Mouse (Mus musculus): ENCODE measurements around the gene Ntn3. TPM values are rescaled to one million over a fixed set of nuclear protein-coding genes. Genes with fewer than 3 reads are reported as not detected.

The Ntn3 gene
- polyA plus RNA-seq, 1 experiment: 0.82 TPM

DNA sequence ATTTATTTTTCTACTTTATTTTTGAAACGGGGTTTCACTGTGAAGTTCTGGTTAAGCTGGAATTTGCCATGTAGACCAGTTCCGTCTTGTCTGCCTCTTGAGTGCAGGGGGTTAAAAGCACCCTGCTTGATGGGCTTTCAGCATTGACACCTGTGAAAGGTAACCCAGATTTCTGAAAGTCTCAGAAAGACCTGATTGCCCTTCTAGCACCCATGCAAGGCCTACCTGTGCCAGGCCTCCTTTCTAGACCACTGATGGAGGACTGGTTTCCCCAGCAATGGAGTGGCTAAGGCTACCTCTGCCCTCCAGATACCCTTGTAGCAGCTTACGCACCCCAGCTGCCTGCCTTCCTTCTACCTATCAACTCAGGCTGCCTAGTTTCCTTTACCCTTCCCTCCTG, 39.2 kb downstream of the Ntn3 start:
- whole genome bisulfite sequencing: 49% methylated on average over 3 of the region's 3 CpGs

GRCm38 (mm10) chr17:24169317-24170065, 39.8 kb downstream of the Ntn3 start, which contains the start of gene Atp6v0c:
Gene Atp6v0c, minus strand, starts transcription at chr17:24169702.
- WGBS: under 1% methylated on average over 58 of the region's 58 CpGs
- H3K27ac ChIP-seq (ENCODE audit: insufficient read depth, low read length): peak within 1 kb of the TSS; percentile 98
- H3K27me3 ChIP-seq (ENCODE audit: control insufficient read depth, insufficient read depth, low read length): no peaks in the 10 kb centered on the region
- no peak for TF ChIP-seq CTCF (IDR thresholded peaks at IDR 0.05; ENCODE audit: extremely low read depth, insufficient read depth, insufficient read length, insufficient replicate concordance)
- peak; percentile 82 for TF ChIP-seq POLR2A (IDR thresholded peaks at IDR 0.05; ENCODE audit: low read depth, low read length)
- H3K4me1 ChIP-seq (ENCODE audit: control insufficient read depth, insufficient read depth, insufficient read length): peaks cover 6% of the 10 kb centered on the region; the same call in 1 of the 2 replicates
- peak within 1 kb of the TSS; percentile 80 for H3K4me3 ChIP-seq (ENCODE audit: extremely low read depth, insufficient read depth, insufficient read length)
- H3K36me3 ChIP-seq (ENCODE audit: control insufficient read depth, insufficient read depth, low read length): peaks cover 1% of the 10 kb centered on the region; the same call in 1 of the 2 replicates
- peak; percentile 92 to 93 for DNase-seq (ENCODE audit: low read depth in 1 of 2, low spot score in 2 of 2)

More for the DNA sequence above, 39.2 kb downstream of the Ntn3 start:
- DNase-seq (ENCODE audit: low read depth in 1 of 2, low spot score in 2 of 2): no peak
- H3K36me3 ChIP-seq (ENCODE audit: control insufficient read depth, insufficient read depth, low read length): peaks cover 1% of the 10 kb centered on the region; the same call in 1 of the 2 replicates
- H3K27ac ChIP-seq (ENCODE audit: insufficient read depth, low read length): peak overlapping the region; percentile 10; the same call in 1 of the 2 replicates
- TF ChIP-seq POLR2A (IDR thresholded peaks at IDR 0.05; ENCODE audit: low read depth, low read length) (no peak), CTCF (IDR thresholded peaks at IDR 0.05; ENCODE audit: extremely low read depth, insufficient read depth, insufficient read length, insufficient replicate concordance) (no peak)
- peaks cover 6% of the 10 kb centered on the region; the same call in 1 of the 2 replicates for H3K4me1 ChIP-seq (ENCODE audit: control insufficient read depth, insufficient read depth, insufficient read length)
- no peak overlapping the region; the same call in 1 of the 2 replicates for H3K4me3 ChIP-seq (ENCODE audit: extremely low read depth, insufficient read depth, insufficient read length)
- H3K27me3 ChIP-seq (ENCODE audit: control insufficient read depth, insufficient read depth, low read length): no peaks in the 10 kb centered on the region

DNA sequence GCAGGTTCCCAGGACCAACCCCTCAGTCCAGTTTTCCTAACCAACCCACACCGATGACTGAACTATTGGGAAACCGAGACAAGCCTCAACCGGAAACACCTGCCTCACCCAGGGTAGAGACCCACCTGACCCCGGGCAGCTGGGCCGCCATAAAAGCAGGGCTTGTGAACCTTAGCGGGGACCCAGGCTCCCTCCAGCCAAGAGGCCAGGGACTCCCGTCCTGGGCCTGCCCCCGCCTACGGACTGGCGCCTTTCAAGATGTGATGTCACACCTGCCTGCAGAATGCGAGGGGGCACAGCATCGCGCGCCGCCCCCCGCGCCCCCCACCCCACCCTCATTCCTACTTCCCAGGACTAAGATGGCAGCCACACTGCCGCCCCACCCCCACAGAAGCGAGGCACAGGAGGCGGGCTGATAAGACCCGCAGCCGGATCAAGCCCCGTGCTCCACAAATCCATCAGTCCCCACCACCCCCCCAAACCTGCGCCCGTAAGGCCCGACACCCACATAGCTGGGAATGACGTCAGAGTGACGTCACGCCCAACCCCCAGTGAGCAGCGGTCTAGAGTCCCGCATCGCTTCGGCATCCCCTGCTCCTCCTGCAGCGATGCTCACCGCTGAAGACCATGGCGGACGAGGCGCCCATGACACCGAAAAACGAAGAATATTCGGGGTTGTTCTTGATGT, 40.6 kb downstream of the Ntn3 start:
- Histone ChIP-seq H3K4me3 (ENCODE audit: extremely low read depth, insufficient read depth, insufficient read length) (peak overlapping the region; percentile 80), H3K27ac (ENCODE audit: insufficient read depth, low read length) (peak overlapping the region; percentile 98), H3K27me3 (ENCODE audit: control insufficient read depth, insufficient read depth, low read length) (no peaks in the 10 kb centered on the region), H3K4me1 (ENCODE audit: control insufficient read depth, insufficient read depth, insufficient read length) (peaks cover 6% of the 10 kb centered on the region; the same call in 1 of the 2 replicates), H3K36me3 (ENCODE audit: control insufficient read depth, insufficient read depth, low read length) (peaks cover 1% of the 10 kb centered on the region; the same call in 1 of the 2 replicates)
- peak; percentile 56 to 73 for DNase-seq (ENCODE audit: low read depth in 1 of 2, low spot score in 2 of 2)
- TF ChIP-seq POLR2A (IDR thresholded peaks at IDR 0.05; ENCODE audit: low read depth, low read length) (no peak), CTCF (IDR thresholded peaks at IDR 0.05; ENCODE audit: extremely low read depth, insufficient read depth, insufficient read length, insufficient replicate concordance) (no peak)
- WGBS: under 1% methylated on average over 40 of the region's 41 CpGs

DNA sequence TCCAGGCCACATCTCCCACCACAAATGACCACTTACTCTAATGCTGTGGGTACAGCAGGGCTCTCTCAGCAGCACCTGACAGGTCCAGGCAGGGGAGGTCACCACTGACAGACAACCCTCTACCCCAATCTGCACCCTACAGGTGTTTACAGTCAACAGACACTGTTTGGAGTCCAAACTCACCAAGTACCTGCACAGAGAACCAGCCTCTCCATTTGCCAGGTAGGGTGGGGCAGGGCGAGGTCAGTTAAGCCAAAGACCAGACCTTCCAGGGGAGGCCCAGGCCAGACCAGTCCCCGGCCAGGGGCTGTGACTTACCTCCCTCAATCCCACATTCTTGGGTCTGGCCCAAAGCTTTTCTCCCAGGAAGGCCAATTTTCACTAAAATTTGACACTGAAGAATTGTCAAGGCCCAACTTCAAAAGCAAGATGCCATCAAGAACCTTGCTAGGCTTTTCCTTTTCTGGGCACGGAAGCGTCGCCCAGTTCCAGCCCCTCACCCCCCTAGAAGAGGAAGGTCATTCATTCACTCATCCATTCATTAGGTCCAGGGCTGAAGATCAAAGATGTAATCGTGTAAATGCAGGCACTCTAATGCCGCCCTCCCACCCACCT, 41.3 kb downstream of the Ntn3 start:
- Histone ChIP-seq H3K27me3 (ENCODE audit: control insufficient read depth, insufficient read depth, low read length) (no peaks in the 10 kb centered on the region), H3K27ac (ENCODE audit: insufficient read depth, low read length) (0 out of 2 replicates have a peak overlapping the region, but pooled peaks have one; percentile 98), H3K36me3 (ENCODE audit: control insufficient read depth, insufficient read depth, low read length) (peaks cover 1% of the 10 kb centered on the region; the same call in 1 of the 2 replicates), H3K4me3 (ENCODE audit: extremely low read depth, insufficient read depth, insufficient read length) (peak overlapping the region; percentile 80), H3K4me1 (ENCODE audit: control insufficient read depth, insufficient read depth, insufficient read length) (peaks cover 8% of the 10 kb centered on the region)
- WGBS: 51% methylated on average over 7 of the region's 7 CpGs
- no peak for DNase-seq (ENCODE audit: low read depth in 1 of 2, low spot score in 2 of 2)
- TF ChIP-seq CTCF (IDR thresholded peaks at IDR 0.05; ENCODE audit: extremely low read depth, insufficient read depth, insufficient read length, insufficient replicate concordance): no peak
- TF ChIP-seq POLR2A (IDR thresholded peaks at IDR 0.05; ENCODE audit: low read depth, low read length): no peak

- no peak for TF ChIP-seq CTCF (IDR thresholded peaks at IDR 0.05; ENCODE audit: extremely low read depth, insufficient read depth, insufficient read length, insufficient replicate concordance)
- TF ChIP-seq POLR2A (IDR thresholded peaks at IDR 0.05; ENCODE audit: low read depth, low read length): no peak
- 66% methylated on average over 6 of the region's 6 CpGs for WGBS
- H3K36me3 ChIP-seq (ENCODE audit: control insufficient read depth, insufficient read depth, low read length): peaks cover 1% of the 10 kb centered on the region; the same call in 1 of the 2 replicates
- H3K27me3 ChIP-seq (ENCODE audit: control insufficient read depth, insufficient read depth, low read length): no peaks in the 10 kb centered on the region
- no peak overlapping the region for H3K4me3 ChIP-seq (ENCODE audit: extremely low read depth, insufficient read depth, insufficient read length)
- H3K4me1 ChIP-seq (ENCODE audit: control insufficient read depth, insufficient read depth, insufficient read length): peaks cover 13% of the 10 kb centered on the region
- DNase-seq (ENCODE audit: low read depth in 1 of 2, low spot score in 2 of 2): no peak
- no peak overlapping the region for H3K27ac ChIP-seq (ENCODE audit: insufficient read depth, low read length)
Observed at GRCm38 (mm10) chr17:24167120-24167519, 42.2 kb downstream of the Ntn3 start.

- WGBS: 80% methylated on average over 11 of the region's 11 CpGs
- peaks cover 13% of the 10 kb centered on the region for H3K4me1 ChIP-seq (ENCODE audit: control insufficient read depth, insufficient read depth, insufficient read length)
- H3K4me3 ChIP-seq (ENCODE audit: extremely low read depth, insufficient read depth, insufficient read length): no peak overlapping the region
- peaks cover 1% of the 10 kb centered on the region; the same call in 1 of the 2 replicates for H3K36me3 ChIP-seq (ENCODE audit: control insufficient read depth, insufficient read depth, low read length)
- no peak for DNase-seq (ENCODE audit: low read depth in 1 of 2, low spot score in 2 of 2)
- TF ChIP-seq CTCF (IDR thresholded peaks at IDR 0.05; ENCODE audit: extremely low read depth, insufficient read depth, insufficient read length, insufficient replicate concordance): no peak
- no peak for TF ChIP-seq POLR2A (IDR thresholded peaks at IDR 0.05; ENCODE audit: low read depth, low read length)
- H3K27me3 ChIP-seq (ENCODE audit: control insufficient read depth, insufficient read depth, low read length): no peaks in the 10 kb centered on the region
- no peak overlapping the region for H3K27ac ChIP-seq (ENCODE audit: insufficient read depth, low read length)
Observed at GRCm38 (mm10) chr17:24164566-24165259, 44.6 kb downstream of the Ntn3 start.
